ENCODE assay signal across 20 mouse cellular contexts in the genomic region with DNA sequence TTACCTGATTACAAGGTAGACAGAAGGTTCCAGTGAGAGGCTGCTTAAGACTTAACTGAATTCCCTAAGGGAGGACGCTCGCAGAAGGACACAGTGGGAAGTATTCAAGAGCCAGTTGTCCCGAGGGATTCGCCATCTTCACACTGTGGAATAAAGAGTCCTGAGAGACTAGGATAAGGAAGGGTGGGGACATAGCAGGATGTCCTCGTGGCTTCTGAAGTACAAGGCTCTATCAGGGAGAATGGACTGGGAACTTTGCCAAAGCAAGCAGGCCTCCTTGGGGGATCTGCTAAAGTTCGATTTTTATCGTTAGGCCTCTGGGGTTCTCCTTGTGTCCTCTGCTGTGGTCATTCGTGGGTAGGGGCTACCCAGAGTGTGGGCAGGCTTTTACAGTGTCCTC. TPM values are rescaled to one million over a fixed set of nuclear protein-coding genes. Genes with fewer than 3 reads are reported as not detected.
A peak's percentile ranks its signal among the peaks of the same experiment; 100 is the strongest.
DNase-seq lines count a peak whose midpoint lies in the region; ATAC-seq and TF ChIP-seq lines count a peak whose summit lies in the region.
"Had no signal": no experiment of that assay in that cellular context is flagged by ENCODE, and none has a peak within 500 bp of the region (broad histone marks: within the 10 kb centered on the region; RNA-seq: fewer than 3 reads in every experiment).

No protein-coding gene starts in this region.

- no peak overlapping the region for H3K4me3 ChIP-seq in kidney, adult 2 months (ENCODE audit: insufficient read depth, low read depth, low read length)
- no peak overlapping the region for H3K4me3 ChIP-seq in lung, postnatal 0 days (ENCODE audit: low read depth, low read length)
- H3K4me3 ChIP-seq: embryonic facial prominence, embryonic 12.5 days; heart, embryonic 15.5 days; hindbrain, embryonic 15.5 days; midbrain, embryonic 10.5 days had no signal

- H3K9ac ChIP-seq in lung, postnatal 0 days (replicated peaks; ENCODE audit: low read depth) = no peak overlapping the region
- H3K9ac ChIP-seq: embryonic facial prominence, embryonic 12.5 days; forebrain, postnatal 0 days; heart, embryonic 15.5 days; hindbrain, embryonic 15.5 days; liver, embryonic 14.5 days had no signal

- H3K27me3 ChIP-seq in kidney, adult 2 months (replicated peaks; ENCODE audit: control insufficient read depth, insufficient read depth, low read length) = no peaks in the 10 kb centered on the region
- H3K27me3 ChIP-seq in lung, postnatal 0 days (replicated peaks; ENCODE audit: insufficient read depth, low read length) = no peaks in the 10 kb centered on the region
- H3K27me3 ChIP-seq: embryonic facial prominence, embryonic 12.5 days; heart, embryonic 15.5 days; hindbrain, embryonic 15.5 days had no signal

- H3K4me1 ChIP-seq in kidney, adult 2 months (ENCODE audit: control insufficient read depth, insufficient read depth, low read length) = no peaks in the 10 kb centered on the region
- no peaks in the 10 kb centered on the region for H3K4me1 ChIP-seq in lung, postnatal 0 days (ENCODE audit: insufficient read depth, low read depth, low read length)
- H3K4me1 ChIP-seq: embryonic facial prominence, embryonic 12.5 days; hindbrain, embryonic 15.5 days; midbrain, embryonic 10.5 days had no signal

- H3K9me3 ChIP-seq in lung, postnatal 0 days (ENCODE audit: low read length) = no peaks in the 10 kb centered on the region
- H3K9me3 ChIP-seq: embryonic facial prominence, embryonic 12.5 days; heart, embryonic 15.5 days; hindbrain, embryonic 15.5 days; midbrain, embryonic 10.5 days had no signal

- no peak overlapping the region for H3K4me2 ChIP-seq in lung, postnatal 0 days (replicated peaks; ENCODE audit: low read depth, low read length)
- H3K4me2 ChIP-seq: embryonic facial prominence, embryonic 12.5 days; heart, embryonic 15.5 days; hindbrain, embryonic 15.5 days had no signal

- ATAC-seq in lung, postnatal 0 days = peak; percentile 46; the same call in 1 of the 2 replicates
- ATAC-seq: forebrain, postnatal 0 days had no signal

- peak; percentile 66 for DNase-seq in kidney, adult 2 months
- no peak for DNase-seq in kidney, postnatal 4 days
- DNase-seq in heart, postnatal 14 days = peak; percentile 8 to 9
- DNase-seq in heart, postnatal 36 days = peak; percentile 6 to 8
- DNase-seq in lung, postnatal 0 days (ENCODE audit: low spot score) = peak; percentile 53
- no peak for DNase-seq in layer of hippocampus, postnatal 36 days
- DNase-seq in left cerebral cortex, postnatal 14 days (ENCODE audit: low spot score in 2 of 2) = no peak
- DNase-seq: adrenal gland, adult 2 months; cerebellum, adult 9-11 months; forebrain, postnatal 0 days; gastrocnemius, postnatal 36 days; right cerebral cortex, postnatal 25 days; thymus, postnatal 4 days had no signal

- 56% methylated on average over 8 of the region's 8 CpGs for WGBS in kidney, adult 2 months
- 35% methylated on average over 8 of the region's 8 CpGs for WGBS in lung, postnatal 0 days

- H3K36me3 ChIP-seq in kidney, adult 2 months (ENCODE audit: control insufficient read depth, insufficient read depth, low read length) = no peaks in the 10 kb centered on the region
- peaks cover 11% of the 10 kb centered on the region; the same call in 1 of the 2 replicates for H3K36me3 ChIP-seq in lung, postnatal 0 days (ENCODE audit: insufficient read depth, low read length)
- H3K36me3 ChIP-seq: embryonic facial prominence, embryonic 12.5 days; heart, embryonic 15.5 days had no signal

- 0 out of 2 replicates have a peak overlapping the region, but pooled peaks have one; percentile 16 for H3K27ac ChIP-seq in kidney, adult 2 months (ENCODE audit: insufficient read depth, low read depth, low read length)
- peak overlapping the region; percentile 16; the same call in 1 of the 2 replicates for H3K27ac ChIP-seq in lung, postnatal 0 days (ENCODE audit: low read length)
- H3K27ac ChIP-seq: embryonic facial prominence, embryonic 12.5 days; heart, embryonic 15.5 days; hindbrain, embryonic 15.5 days; kidney, postnatal 0 days; liver, embryonic 14.5 days; macrophage; midbrain, embryonic 10.5 days had no signal

- intact Hi-C loops in heart, postnatal 14 days (cut with DNase I) = no loop called here
- intact Hi-C loops in heart, postnatal 36 days (cut with DNase I) = loop anchor here (2.0 kb wide), 1 partner anchor 72 kb away; no protein-coding TSS in a partner anchor
- intact Hi-C loops in left cerebral cortex, postnatal 14 days (cut with DNase I) = no loop called here

- TF ChIP-seq EP300 in lung, postnatal 0 days (IDR thresholded peaks at IDR 0.05) = peak; percentile 64

- no peak for TF ChIP-seq CTCF in kidney, adult 2 months (conservative IDR thresholded peaks at IDR 0.05; ENCODE audit: insufficient read depth, insufficient read length, low read depth, low read length)
- no peak for TF ChIP-seq CTCF in lung, postnatal 0 days (IDR thresholded peaks at IDR 0.05)

- TF ChIP-seq POLR2A in kidney, adult 2 months (IDR thresholded peaks at IDR 0.05; ENCODE audit: low read depth, low read length) = no peak

RNA-seq across cellular contexts. Expression of gene Dhx36, which starts 59.7 kb away (rescaled TPM):
- 3.7 and 5.2 TPM in 2 replicates for polyA plus RNA-seq in kidney, adult 2 months (2012; rRNA removed)
- 10 to 100 TPM; 19.9 to 20.2 TPM for total RNA-seq in heart, postnatal 14 days (2021)
- 10 to 100 TPM; 17.7 to 17.8 TPM for total RNA-seq in heart, postnatal 36 days (2021)
- 15.9 and 16.9 TPM in 2 replicates for polyA plus RNA-seq in lung, postnatal 0 days (2015; fragmentation: Nextera tagmentation; extraction: Ambion mirVana)
- total RNA-seq in layer of hippocampus, postnatal 36 days (2021) = 10 to 100 TPM; 54.9 to 59.0 TPM
- 10 to 100 TPM; 54.1 to 55.9 TPM for total RNA-seq in left cerebral cortex, postnatal 14 days (2021)

Comparison
In these comparisons a context has a peak if more than half of its experiments do, and no peak if none do; other contexts are left out.
1. DNase-seq: peak in kidney, adult 2 months (single experiment), heart, postnatal 14 days (2 of 2), heart, postnatal 36 days (2 of 2) and lung, postnatal 0 days (single experiment); none in kidney, postnatal 4 days (0 of 2), layer of hippocampus, postnatal 36 days (0 of 2) and left cerebral cortex, postnatal 14 days (0 of 2).